Mouse (Mus musculus) heart, adult 2 months (tissue): ENCODE data around the gene Pld3. TPM values are rescaled to one million over a fixed set of nuclear protein-coding genes. Genes with fewer than 3 reads are reported as not detected.

Source experiments
- DNase-seq, 2 experiments: peaks; one replicate each; pipeline ENCODE4 v3.0.0; 2021
- H3K27ac ChIP-seq: fragments of 200-600 bp; 2 replicates; pipeline ENCODE4 v1.8.1; 2022
- H3K27me3 ChIP-seq: fragments of 200-500 bp; 2 replicates; pipeline ENCODE4 v1.6.1; 2012; ENCODE audit warnings: mild to moderate bottlenecking, low read length, inconsistent platforms, mixed read lengths; ENCODE audit not compliant: control insufficient read depth, insufficient read depth
- H3K36me3 ChIP-seq: fragments of 200-500 bp; 2 replicates; pipeline ENCODE4 v1.6.1; 2012; ENCODE audit warnings: low read length, inconsistent platforms; ENCODE audit not compliant: control insufficient read depth, insufficient read depth
- H3K4me1 ChIP-seq: fragments of 200-500 bp; 2 replicates; pipeline ENCODE4 v1.6.1; 2011; ENCODE audit warnings: low read length; ENCODE audit not compliant: control insufficient read depth, insufficient read depth
- H3K4me3 ChIP-seq: fragments of 200-600 bp; 2 replicates; pipeline ENCODE4 v1.8.1; 2022
- H3K79me2 ChIP-seq: fragments of 200-500 bp; replicated peaks from 2 replicates; pipeline ENCODE4 v1.6.1; 2012; ENCODE audit warnings: mild to moderate bottlenecking, inconsistent platforms, low read length, moderate library complexity, mixed read lengths; ENCODE audit not compliant: control insufficient read depth, insufficient read depth
- H3K9ac ChIP-seq: fragments of 200-500 bp; 2 replicates; pipeline ENCODE4 v1.6.1; 2012; ENCODE audit warnings: low read depth, mild to moderate bottlenecking, control low read depth, inconsistent platforms, low read length, mixed read lengths
- CTCF ChIP-seq: fragments of 200-600 bp; IDR thresholded peaks from 2 replicates; pipeline ENCODE4 v1.8.1; 2022; ENCODE audit warnings: antibody characterized with exemption, mild to moderate bottlenecking, moderate library complexity
- EP300 ChIP-seq: fragments of 200-500 bp; IDR thresholded peaks from 2 replicates; pipeline ENCODE4 v1.6.1; 2011; ENCODE audit warnings: low read depth, low read length, control low read depth; ENCODE audit not compliant: insufficient read depth
- POLR2A ChIP-seq: fragments of 200-500 bp; IDR thresholded peaks from 2 replicates; pipeline ENCODE4 v1.6.1; 2011; ENCODE audit warnings: mild to moderate bottlenecking, low read depth, low read length, control low read depth; ENCODE audit not compliant: insufficient read depth
- WGBS: fragments of 180-500 bp; shearing (Covaris S2); methylation state at CpG from one replicate; pipeline ENCODE4 v1.1.7; 2018; 5-methylcytosine and 5-hydroxymethylcytosine counted together
- intact Hi-C: fragments of 180-260 bp; cut with DNase I; formaldehyde crosslinking; loops from one replicate; pipeline ENCODE4 v1.15.1; 2025
- polyA plus RNA-seq: library from polyadenylated mRNA; depleted of rRNA; stranded (reverse); fragments of >200 nt; gene quantifications from 2 replicates; pipeline ENCODE4 v1.2.3, GENCODE M21; 2012
- total RNA-seq, 2 experiments: library from RNA; stranded (reverse); gene quantifications; 2 replicates each; pipeline ENCODE4 v1.2.3; 2021

Pld3 gene
- total and polyA plus RNA-seq, 3 experiments = 22.9 to 68.1 (median 30.6) TPM

- H3K27ac ChIP-seq = no peak overlapping the region
- 84% methylated on average over 16 of the region's 16 CpGs for WGBS
- H3K79me2 ChIP-seq = no peaks in the 10 kb centered on the region
- no peak overlapping the region for H3K4me3 ChIP-seq
- H3K9ac ChIP-seq = no peak overlapping the region
- no peaks in the 10 kb centered on the region for H3K27me3 ChIP-seq
- TF ChIP-seq EP300 = no peak
- no peak for TF ChIP-seq POLR2A
- TF ChIP-seq CTCF = no peak
- intact Hi-C loops = no loop called here
- no peaks in the 10 kb centered on the region for H3K36me3 ChIP-seq
- DNase-seq = peak in 1 of 2 experiments; percentile 49
- no peaks in the 10 kb centered on the region; the same call in 1 of the 2 replicates for H3K4me1 ChIP-seq
These were observed 11.6 kb downstream of the Pld3 start for GRCm38 (mm10) chr7:27541431-27541830.

- intact Hi-C loops = no loop called here
- Histone ChIP-seq H3K4me3 (no peak overlapping the region), H3K79me2 (no peaks in the 10 kb centered on the region), H3K27ac (no peak overlapping the region), H3K4me1 (no peaks in the 10 kb centered on the region; the same call in 1 of the 2 replicates), H3K36me3 (no peaks in the 10 kb centered on the region), H3K27me3 (no peaks in the 10 kb centered on the region), H3K9ac (no peak overlapping the region)
- TF ChIP-seq CTCF (no peak), EP300 (no peak), POLR2A (no peak)
- whole genome bisulfite sequencing = 92% methylated on average over 6 of the region's 6 CpGs
- no peak for DNase-seq
These were observed 12.1 kb downstream of the Pld3 start for GRCm38 (mm10) chr7:27540935-27541334.

GRCm38 (mm10) chr7:27540521-27540920, 12.5 kb downstream of the Pld3 start:
- Histone ChIP-seq H3K9ac (no peak overlapping the region), H3K36me3 (no peaks in the 10 kb centered on the region), H3K4me3 (no peak overlapping the region), H3K4me1 (no peaks in the 10 kb centered on the region; the same call in 1 of the 2 replicates), H3K27ac (no peak overlapping the region), H3K79me2 (no peaks in the 10 kb centered on the region), H3K27me3 (no peaks in the 10 kb centered on the region)
- intact Hi-C loops = no loop called here
- TF ChIP-seq EP300 = no peak
- DNase-seq = no peak
- 77% methylated on average over 2 of the region's 2 CpGs for WGBS

GRCm38 (mm10) chr7:27538797-27539196, 14.2 kb downstream of the Pld3 start:
- H3K4me3 ChIP-seq = no peak overlapping the region
- no peak overlapping the region for H3K27ac ChIP-seq
- no peaks in the 10 kb centered on the region for H3K27me3 ChIP-seq
- H3K4me1 ChIP-seq = no peaks in the 10 kb centered on the region; the same call in 1 of the 2 replicates
- no peaks in the 10 kb centered on the region for H3K79me2 ChIP-seq
- H3K9ac ChIP-seq = no peak overlapping the region
- intact Hi-C loops = no loop called here
- TF ChIP-seq EP300 (no peak), CTCF (no peak), POLR2A (no peak)
- no peak for DNase-seq
- 80% methylated on average over 2 of the region's 2 CpGs for WGBS
- H3K36me3 ChIP-seq = no peaks in the 10 kb centered on the region

- TF ChIP-seq EP300 (no peak), POLR2A (no peak), CTCF (no peak)
- H3K36me3 ChIP-seq = no peaks in the 10 kb centered on the region
- intact Hi-C loops = no loop called here
- DNase-seq = no peak
- WGBS = 94% methylated on average over 8 of the region's 8 CpGs
- H3K4me1 ChIP-seq = no peaks in the 10 kb centered on the region
- no peak overlapping the region for H3K4me3 ChIP-seq
- no peak overlapping the region for H3K27ac ChIP-seq
- H3K27me3 ChIP-seq = no peaks in the 10 kb centered on the region
- H3K9ac ChIP-seq = no peak overlapping the region
- no peaks in the 10 kb centered on the region for H3K79me2 ChIP-seq
These were observed 15.0 kb downstream of the Pld3 start for GRCm38 (mm10) chr7:27537998-27538397.

GRCm38 (mm10) chr7:27536618-27537017, 16.4 kb downstream of the Pld3 start:
- H3K36me3 ChIP-seq = no peaks in the 10 kb centered on the region

GRCm38 (mm10) chr7:27535386-27535785, 17.6 kb downstream of the Pld3 start:
- no peaks in the 10 kb centered on the region for H3K79me2 ChIP-seq
- no peaks in the 10 kb centered on the region for H3K4me1 ChIP-seq
- 74% methylated on average over 2 of the region's 2 CpGs for WGBS
- DNase-seq = no peak
- no peak overlapping the region for H3K9ac ChIP-seq
- H3K36me3 ChIP-seq = no peaks in the 10 kb centered on the region
- no peaks in the 10 kb centered on the region for H3K27me3 ChIP-seq
- no peak overlapping the region for H3K4me3 ChIP-seq
- no peak overlapping the region for H3K27ac ChIP-seq
- intact Hi-C loops = no loop called here
- TF ChIP-seq CTCF (no peak), POLR2A (no peak), EP300 (no peak)

More at GRCm38 (mm10) chr7:27536618-27537017, 16.4 kb downstream of the Pld3 start:
- 86% methylated on average over 6 of the region's 6 CpGs for WGBS
- no peak overlapping the region for H3K4me3 ChIP-seq
- H3K27me3 ChIP-seq = no peaks in the 10 kb centered on the region
- intact Hi-C loops = no loop called here
- H3K9ac ChIP-seq = no peak overlapping the region
- H3K27ac ChIP-seq = no peak overlapping the region
- H3K79me2 ChIP-seq = no peaks in the 10 kb centered on the region
- no peaks in the 10 kb centered on the region for H3K4me1 ChIP-seq
- no peak for DNase-seq
- TF ChIP-seq EP300 = no peak
- TF ChIP-seq POLR2A = no peak
- no peak for TF ChIP-seq CTCF
